Mouse (Mus musculus) thymus, postnatal 36 days (tissue): ENCODE results near the gene Il18bp.
A peak's percentile ranks its signal among the peaks of the same experiment; 100 is the strongest.

Experiments
- DNase-seq, 2 experiments: peaks; one replicate each; pipeline ENCODE4 v3.0.0; 2022; ENCODE audit warnings: mixed read lengths in 2 of 2

Il18bp gene

DNA sequence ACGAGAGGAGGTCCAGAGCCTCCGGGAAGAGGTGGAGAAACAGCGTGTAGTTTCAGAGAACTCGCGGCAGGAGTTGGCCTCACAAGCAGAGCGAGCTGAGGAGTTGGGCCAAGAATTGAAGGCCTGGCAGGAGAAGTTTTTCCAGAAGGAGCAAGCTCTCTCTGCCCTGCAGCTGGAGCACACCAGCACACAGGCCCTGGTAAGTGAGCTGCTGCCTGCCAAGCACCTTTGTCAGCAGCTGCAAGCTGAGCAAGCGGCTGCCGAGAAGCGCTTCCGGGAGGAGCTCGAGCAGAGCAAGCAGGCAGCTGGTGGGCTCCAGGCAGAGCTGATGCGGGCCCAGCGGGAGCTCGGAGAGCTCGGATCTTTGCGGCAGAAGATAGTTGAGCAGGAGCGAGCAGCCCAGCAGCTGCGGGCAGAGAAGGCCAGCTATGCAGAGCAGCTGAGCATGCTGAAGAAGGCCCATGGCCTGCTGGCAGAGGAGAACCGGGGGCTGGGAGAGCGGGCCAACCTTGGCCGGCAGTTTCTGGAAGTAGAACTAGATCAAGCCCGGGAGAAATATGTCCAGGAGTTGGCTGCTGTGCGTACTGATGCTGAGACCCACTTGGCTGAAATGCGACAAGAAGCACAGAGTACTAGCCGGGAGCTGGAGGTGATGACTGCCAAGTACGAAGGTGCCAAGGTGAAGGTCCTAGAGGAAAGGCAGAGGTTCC is 17.4 kb downstream of the Il18bp start:
- DNase-seq: no peak

DNA sequence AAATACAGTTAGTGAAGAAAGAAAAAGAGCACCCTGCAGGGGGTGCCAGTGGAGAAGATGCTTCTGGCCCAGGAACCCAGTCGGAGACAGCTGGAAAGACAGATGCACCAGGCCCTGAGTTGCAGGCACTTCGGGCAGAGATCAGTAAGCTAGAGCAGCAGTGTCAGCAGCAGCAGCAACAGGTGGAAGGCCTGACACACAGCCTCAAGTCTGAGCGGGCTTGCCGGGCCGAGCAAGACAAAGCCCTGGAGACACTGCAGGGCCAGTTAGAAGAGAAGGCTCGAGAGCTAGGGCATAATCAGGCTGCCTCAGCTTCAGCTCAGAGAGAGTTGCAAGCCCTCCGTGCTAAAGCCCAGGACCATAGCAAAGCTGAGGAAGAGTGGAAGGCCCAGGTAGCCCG is 18.2 kb downstream of the Il18bp start:
- DNase-seq: no peak

DNA sequence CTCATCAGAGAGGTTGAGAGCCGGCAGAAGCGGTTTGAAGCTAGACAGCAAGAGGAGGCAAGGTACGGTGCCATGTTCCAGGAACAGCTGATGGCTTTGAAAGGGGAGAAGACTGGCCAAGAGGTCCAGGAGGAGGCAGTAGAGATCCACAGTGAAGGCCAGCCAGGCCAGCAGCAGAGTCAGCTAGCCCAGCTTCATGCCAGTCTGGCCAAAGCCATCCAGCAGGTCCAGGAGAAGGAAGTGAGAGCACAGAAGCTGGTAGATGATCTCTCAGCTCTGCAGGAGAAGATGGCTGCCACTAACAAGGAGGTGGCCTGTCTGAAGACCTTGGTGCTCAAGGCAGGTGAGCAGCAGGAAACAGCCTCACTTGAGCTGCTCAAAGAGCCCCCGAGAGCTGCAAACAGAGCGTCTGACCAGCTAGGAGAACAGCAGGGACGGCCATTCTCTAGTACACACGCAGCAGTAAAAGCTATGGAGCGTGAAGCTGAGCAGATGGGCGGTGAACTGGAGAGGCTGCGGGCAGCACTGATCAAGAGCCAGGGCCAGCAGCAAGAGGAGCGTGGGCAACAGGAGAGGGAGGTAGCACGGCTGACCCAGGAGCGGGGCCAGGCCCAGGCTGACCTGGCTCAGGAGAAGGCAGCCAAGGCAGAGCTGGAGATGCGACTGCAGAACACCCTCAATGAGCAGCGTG is 18.9 kb downstream of the Il18bp start:
- DNase-seq: no peak

DNA sequence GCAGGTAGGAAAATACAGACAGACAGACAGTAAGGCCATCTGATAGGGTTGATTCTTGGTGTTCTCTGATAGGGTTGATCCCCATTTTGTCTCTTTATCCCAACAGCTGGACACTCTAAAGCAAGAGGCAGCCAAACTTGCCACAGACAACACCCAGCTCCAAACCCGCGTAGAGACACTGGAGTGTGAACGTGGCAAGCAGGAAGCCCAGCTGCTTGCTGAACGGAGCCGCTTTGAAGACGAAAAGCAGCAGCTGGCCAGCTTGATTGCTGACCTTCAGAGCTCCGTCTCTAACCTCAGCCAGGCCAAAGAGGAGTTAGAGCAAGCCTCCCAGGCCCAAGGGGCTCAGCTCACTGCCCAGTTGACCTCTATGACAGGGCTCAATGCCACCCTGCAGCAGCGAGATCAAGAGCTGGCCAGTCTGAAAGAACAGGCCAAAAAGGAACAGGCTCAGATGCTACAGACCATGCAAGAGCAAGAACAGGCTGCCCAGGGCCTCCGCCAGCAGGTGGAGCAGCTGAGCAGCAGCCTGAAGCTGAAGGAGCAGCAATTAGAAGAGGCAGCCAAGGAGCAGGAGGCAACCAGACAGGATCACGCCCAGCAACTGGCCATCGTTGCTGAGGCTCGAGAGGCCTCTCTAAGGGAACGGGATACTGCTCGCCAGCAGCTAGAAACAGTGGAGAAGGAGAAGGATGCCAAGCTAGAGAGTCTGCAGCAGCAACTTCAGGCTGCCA is 20.1 kb downstream of the Il18bp start:
- peak; percentile 72 to 75 for DNase-seq

DNA sequence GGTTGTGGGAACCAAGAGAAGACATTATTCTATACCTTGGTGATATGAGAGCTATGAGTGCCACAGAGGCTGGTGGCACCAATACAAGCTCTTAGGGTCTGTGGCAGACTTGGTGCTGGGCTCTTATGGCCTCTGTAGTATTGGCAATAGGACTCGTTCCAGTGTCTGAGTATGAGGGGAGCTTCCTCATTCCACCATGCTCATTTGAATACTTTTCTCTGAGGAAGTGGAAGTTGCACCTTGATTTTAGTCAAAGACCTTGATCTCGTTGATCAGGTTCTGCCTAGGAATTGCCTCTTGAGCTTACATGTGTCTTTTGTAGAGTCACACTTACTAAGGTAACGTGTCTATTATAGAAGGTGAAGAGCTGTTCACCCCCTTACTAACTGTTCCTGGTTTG is 24.2 kb downstream of the Il18bp start:
- no peak for DNase-seq

DNA sequence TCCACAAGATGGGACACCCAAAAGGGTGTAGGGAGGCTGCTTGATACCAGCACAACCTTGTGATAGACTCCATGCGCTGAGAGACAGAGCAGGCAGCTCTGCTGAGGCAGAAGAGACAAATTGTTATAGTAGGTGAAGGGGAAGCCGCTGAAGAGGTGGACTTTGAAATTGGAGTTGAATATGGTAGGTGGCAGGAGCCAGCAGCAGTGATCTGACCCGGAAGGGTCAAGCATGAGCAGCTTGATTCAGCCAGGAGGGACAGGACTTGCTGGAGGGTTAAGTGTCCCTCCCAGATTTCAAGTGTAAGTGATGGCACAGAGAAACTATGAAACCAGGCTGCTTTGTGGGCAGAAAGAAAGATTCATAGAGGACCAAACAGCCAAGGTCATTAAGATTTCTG is 33.4 kb downstream of the Il18bp start:
- no peak for DNase-seq

DNA sequence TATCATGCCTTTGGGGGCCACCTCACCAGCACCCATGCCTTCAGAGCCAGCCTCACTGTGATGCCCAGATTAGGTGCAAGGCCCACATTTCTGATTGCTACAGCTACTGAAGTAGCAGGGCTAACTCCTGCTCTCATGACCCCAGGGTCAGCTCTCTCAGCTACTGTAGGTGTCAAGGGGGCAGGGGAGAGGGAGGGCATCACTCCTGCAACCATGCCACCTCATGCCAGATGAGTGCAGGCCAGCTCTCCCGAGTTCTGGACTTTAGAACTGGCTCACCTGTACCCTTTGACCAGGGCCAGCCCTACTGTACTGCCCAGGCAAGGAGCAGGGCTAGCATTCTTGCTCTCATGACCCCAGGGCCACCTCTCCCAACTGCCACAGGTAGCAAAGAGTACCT is 35.8 kb downstream of the Il18bp start:
- DNase-seq: no peak

DNA sequence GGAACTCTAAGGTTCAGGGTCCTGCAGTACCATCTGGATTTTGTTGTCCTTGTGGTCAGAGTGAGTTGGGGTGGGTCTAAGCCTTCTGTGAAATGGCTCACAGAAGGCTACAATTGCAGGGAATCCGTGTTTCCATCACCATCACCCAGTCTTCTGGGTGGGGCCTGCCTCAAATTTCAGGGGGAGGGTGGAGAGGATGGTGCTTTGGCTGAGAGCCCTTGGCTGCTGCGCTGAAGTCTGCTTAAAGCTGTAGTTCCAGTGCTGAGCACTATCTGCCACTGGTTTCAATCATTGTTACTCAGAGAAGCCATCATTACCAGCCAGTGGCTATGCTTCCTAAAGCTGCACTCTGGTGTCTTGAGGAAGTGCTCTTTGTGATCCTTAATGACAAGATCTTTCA is 44.0 kb downstream of the Il18bp start:
- no peak for DNase-seq

DNA sequence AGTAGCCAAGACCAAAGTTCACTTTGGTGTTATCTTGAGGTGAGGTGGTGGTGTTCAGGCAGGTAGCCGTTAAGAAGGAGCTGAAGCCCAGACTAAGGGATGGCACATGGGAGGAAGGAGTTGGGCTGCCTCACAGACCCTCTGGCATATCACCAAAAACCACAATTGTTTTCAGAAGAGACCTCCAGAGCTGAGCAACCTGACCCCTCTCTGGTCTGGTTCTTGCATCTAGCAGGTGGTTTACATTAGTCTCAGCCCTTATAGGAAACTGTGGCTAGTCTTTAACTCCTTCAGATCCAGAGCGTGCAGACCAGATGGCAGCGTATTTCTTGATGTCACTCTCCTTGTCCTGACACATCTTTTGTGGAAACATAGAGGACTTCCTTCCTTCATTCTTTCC is 44.8 kb downstream of the Il18bp start:
- DNase-seq: no peak

DNA sequence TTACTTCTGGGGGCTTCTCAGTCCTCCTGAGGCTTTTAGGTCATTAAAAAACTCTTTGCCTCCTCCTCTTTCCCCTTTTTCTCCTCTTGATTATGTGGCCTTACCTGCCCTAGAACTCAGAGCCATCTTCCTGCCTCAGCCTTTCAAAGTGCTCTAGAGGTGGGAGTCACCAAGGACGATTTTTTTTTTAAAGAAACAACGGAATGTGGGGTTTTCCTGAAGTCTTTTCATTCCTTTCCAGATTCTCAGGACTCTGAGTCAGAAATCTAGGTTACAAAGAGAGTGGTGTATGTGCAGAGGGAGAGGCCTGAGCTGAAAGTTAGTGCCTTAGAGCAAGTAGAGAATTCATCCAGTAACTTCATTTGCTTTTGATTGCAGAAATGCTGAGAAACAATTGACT is 46.8 kb downstream of the Il18bp start:
- no peak for DNase-seq

DNA sequence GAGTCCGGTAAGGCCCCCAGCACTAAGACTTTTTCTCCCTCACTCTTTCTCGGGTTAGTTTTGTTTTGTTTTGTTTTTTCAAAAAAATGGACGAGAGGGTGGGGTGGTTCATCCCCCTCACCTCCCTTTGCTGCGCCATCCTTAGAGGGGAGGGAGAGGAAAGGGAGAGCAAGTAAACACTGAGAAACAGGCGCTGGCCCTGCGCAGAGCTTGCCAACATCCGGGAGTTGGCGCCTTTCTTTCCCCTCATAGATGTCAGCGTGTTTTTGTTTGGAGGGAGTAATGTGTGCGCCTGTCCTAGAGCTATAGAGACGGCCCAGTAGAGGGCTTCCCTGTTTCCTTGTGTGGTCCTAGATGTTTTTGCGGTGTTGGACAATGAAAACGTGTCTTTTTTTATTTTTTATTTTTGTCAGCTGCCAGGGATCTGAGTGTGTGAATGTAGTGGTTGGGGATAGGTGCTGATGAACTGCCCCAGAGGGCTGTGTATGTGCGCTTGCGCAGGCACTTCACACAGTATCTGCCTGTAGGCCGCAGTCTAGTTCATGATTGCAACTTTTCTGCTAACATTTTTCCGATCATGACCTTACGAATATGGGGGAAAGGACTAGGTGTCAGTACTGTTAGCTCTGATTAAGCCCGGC is 47.5 kb downstream of the Il18bp start:
- DNase-seq: peak; percentile 65 to 74

DNA sequence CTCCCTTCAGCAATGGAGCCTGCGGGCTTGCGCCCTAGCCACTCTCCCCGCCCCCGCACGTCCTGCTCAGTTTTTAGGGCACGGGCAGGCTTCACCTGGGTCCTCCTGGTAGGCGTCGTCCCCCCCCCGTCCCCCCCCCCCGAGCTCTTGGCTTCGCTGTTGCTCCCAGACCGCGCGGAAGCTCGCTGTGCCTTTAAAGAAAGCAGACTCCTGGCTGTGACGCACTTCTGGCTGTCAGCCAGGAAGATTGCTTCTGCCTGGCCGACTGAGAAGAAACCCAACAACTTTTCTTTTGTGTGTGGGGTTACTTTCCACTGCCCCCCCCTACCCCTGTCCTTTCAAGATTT is 48.1 kb downstream of the Il18bp start:
- DNase-seq: peak; percentile 67 to 80

DNA sequence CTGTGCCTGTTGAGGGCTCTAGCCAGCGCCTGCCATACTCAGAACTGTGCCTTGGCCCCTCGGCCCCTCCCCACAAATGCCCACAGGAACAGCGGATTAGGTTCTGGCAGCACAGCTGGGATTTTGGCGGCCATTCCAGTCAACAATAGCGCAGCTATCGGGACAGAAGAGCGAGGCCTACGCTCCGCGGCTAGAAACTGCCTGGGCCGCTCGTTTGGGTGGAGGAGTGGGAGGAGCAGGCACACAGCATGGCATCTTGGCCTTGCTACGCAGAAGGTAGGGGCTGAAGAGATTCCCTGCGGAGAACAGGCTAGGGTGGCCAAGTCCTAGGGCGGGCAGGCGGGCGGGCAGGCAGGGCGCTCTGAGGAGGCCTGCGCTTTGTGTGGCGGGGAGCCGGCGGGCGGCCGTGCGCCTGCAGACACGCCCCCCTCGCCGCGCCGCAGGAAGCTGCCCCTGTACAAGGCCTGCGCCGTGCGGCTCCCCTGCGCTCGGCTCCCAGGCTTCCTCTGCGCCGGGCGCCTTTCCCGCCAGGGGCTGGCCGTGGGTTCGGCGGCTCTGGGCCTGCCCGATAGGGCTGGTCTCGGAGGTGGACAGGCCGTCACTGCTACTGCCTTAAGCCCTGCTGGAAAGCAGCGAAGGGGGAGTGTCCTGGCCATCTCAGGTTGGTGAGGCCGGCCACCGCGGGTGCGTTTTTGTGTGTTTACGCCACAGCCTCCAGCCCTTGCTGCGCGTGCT is 48.6 kb downstream of the Il18bp start:
- peak; percentile 86 to 89 for DNase-seq

DNA sequence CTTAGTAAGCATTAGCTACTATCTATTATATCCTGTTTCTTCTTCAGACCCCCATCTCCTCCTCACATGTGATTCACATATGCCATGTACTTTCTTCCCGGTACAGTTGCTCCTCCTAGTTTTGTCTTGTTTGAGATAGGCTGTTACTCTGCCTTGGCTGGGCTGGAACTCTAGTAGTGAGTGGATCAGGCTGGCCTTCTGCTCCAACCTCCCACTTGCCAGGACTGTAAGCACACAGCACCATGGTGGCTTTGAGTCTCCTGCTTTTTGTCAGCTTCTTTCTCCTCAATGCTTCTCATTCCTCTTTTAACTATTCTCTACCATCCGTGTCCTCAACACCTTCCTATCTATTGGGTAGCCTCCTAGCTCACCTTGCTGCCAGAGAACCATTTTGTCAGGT is 49.7 kb downstream of the Il18bp start:
- DNase-seq: no peak

DNA sequence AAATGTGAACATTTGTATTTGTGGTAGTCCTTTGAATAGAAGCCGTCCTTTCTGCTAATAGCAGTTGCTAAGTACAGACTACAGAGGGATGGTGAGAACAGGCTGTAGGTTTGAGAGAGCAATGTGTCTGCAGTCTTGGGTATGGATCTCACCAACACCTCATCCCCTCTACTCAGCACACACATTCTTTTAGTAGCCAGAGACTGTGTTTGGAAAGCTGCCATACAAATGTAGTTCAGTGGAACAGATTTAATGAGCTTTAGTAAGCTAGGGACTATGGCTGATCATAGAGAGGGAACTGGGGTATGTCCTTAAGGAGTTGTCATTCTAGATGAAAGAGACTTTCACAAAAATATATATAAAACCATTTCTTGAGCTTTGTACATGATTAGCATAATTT is 51.2 kb downstream of the Il18bp start:
- DNase-seq: no peak

DNA sequence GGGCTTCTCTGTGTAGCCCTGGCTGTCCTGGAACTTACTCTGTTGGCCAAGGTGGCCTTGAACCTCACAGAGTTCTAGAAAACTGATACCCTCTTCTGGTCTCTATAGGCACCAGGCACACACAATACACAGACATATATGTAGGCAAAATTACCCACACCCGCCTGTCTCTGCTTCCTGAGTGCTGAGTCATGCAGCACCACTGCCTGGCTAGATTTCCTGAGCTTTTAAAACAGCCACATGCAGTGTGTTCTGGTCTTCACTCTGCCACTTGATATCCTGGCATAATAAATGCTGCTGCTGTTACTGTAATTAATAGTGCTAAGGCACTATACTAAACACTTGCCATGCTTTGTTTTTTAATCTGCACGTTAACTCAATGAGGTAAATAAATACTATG is 52.9 kb downstream of the Il18bp start:
- peak; percentile 25 to 42 for DNase-seq
